Mouse (Mus musculus): Measurements from ENCODE around the gene Ccdc184.

Ccdc184 gene

GRCm38 (mm10) chr15:98166963-98167644 is at the start of gene Ccdc184:
Gene Ccdc184 (plus strand): TSS chr15:98167158.
- no peak for DNase-seq (ENCODE audit: low read depth, low spot score)

DNA sequence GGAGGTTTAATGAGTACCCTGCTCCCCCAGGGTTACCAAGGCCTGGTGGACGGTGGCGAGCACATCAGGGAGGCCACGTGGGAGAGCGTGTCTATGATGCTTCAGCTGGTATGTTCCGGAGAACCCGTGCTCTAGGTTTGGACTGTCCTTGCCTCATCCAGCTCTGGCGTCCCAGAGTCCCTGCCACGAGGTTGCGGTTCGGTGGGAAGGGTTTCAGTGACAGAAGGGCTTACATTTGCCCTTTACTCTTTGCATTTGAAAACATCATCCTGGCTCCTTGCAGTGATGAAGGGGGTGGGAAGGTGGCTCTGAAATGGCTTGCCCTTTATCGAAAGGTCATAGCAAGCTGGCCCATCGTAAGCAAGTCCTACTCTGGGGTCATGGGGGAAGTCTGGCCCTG is 47.6 kb upstream of the Ccdc184 start:
- DNase-seq (ENCODE audit: low read depth, low spot score): no peak

DNA sequence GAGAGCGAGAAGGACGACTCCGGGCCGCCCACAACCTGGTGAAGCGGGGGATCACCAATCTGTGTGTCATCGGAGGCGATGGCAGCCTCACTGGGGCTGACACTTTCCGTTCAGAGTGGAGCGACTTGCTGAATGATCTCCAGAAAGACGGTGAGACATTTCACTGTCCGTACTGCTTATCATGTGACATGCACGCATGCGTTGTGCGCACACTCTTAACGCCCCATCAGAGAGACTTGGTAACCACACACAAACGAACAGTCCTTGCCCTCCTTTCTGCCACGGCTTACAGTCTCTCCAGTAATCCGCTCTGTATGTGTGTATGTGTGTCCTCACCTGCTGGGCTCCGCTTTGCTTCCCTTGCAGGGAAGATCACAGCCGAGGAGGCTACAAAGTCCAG is 46.1 kb upstream of the Ccdc184 start:
- DNase-seq (ENCODE audit: low read depth, low spot score): no peak

DNA sequence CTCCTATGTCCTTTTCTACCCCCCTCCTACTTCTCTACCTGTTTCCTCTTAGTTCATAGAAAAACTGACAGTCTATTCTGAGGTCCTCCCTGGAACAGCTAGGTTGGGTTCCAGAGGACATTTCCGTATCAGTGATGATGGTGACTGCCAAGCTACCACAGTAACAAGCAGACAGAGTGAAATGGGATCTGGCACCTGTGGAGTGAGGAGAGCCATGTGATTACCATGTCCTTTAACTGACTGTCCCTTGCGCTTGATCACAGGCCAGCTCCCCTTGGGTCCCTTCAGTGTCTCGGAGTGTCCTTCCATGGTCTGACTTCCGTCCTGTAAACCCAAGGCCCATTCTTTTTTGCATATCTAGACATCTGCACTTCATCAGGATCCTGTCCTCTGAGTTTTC is 36.0 kb upstream of the Ccdc184 start:
- DNase-seq (ENCODE audit: low read depth, low spot score): no peak

DNA sequence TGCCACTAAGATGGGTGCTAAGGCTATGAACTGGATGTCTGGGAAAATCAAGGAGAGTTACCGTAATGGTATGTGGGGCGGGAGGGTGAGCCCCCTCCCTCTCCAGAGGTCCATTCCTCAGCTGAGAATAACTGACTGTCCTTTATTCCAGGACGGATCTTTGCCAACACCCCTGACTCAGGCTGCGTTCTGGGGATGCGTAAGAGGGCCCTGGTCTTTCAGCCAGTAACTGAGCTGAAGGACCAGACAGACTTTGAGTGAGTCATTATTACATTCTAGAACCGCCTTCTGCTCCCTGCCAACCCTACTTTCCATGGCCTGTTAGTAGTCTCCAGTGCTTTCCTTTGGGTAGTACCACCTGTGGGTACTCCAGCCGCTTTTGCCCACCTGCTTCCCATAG is 35.5 kb upstream of the Ccdc184 start:
- DNase-seq (ENCODE audit: low read depth, low spot score): no peak

- DNase-seq (ENCODE audit: low read depth, low spot score): no peak
Observed at GRCm38 (mm10) chr15:98131942-98132655, 34.9 kb upstream of the Ccdc184 start.

DNA sequence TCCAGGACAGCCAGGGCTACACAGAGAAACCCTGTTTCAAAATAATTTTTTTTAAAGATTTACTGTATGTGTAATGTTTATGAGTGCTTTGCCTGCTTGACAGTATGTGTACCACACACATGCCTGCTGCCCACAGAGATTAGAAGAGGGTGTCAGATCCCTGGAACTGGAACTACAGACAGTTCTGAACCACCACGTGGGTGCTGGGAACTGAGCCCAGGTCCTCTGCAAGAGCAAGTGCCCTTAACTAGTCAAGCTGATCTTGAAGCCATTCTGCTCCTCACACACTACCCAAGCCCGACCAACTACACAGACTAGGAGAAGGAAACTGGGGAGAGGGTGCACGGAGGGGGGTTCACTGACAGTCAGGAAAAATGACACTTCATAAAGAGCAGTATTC is 33.5 kb upstream of the Ccdc184 start:
- no peak for DNase-seq (ENCODE audit: low read depth, low spot score)

GRCm38 (mm10) chr15:98134034-98134433 is 32.9 kb upstream of the Ccdc184 start:
- DNase-seq (ENCODE audit: low read depth, low spot score): no peak

DNA sequence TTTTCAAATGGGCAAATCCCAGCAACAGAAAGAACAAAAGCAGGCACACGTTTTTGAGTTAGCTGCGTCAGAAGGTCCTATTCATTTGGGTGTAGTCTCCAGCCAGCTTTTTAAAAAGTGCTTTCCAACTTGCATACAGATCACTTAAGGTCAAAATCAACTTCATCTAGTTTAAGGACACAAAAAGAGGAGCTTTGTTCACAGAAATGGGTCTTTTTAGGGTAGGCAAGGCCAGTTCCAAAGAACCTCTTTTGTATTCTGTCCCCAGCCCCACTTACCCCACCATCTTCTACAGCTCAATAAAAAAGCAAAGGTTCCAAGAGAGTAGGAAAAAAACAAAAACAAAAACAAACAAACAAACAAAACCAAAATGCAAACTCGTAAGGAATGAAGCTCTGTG is 32.3 kb upstream of the Ccdc184 start:
- no peak for DNase-seq (ENCODE audit: low read depth, low spot score)

GRCm38 (mm10) chr15:98135671-98136070 is 31.3 kb upstream of the Ccdc184 start:
- no peak for DNase-seq (ENCODE audit: low read depth, low spot score)

DNA sequence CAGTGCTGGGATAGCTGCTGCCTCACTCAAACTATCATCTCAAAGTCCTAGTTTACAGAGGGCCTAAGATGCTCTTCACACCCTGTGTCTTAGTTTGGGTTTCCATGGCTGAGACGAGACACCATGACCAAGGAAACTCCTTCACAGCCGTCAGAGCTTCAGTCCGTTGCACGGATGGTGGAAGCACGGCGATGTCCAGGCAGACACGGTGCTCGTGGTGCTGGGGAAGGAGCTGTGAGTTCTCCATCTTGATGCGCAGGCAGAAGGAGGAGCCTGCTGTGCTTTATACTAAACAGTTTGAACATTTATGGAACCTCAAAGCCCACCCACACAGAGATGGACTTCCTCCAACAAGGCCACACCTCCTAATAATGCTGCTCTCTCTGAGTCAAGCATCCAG is 30.1 kb upstream of the Ccdc184 start:
- no peak for DNase-seq (ENCODE audit: low read depth, low spot score)

- DNase-seq (ENCODE audit: low read depth, low spot score): no peak
Observed at GRCm38 (mm10) chr15:98139763-98140162, 27.2 kb upstream of the Ccdc184 start.

DNA sequence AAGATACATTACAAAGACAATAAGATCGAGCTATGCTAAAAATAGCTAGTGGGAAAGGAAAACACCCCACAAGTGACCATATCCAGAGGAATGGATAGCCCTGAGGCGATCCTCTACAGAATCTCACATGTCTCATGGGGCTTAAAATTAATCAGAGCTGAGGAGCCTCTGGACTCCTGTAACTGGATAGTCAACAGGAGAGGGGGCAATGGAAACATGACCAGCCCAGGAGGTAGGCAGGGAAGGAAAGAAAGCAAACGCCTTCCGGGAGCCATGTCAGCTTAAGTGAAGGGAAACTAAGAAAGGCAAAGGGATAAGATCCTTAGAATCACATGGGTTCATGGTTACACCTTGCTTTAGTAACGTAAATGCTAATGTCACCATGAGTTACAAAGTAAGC is 26.1 kb upstream of the Ccdc184 start:
- DNase-seq (ENCODE audit: low read depth, low spot score): no peak

- DNase-seq (ENCODE audit: low read depth, low spot score): no peak
Observed at GRCm38 (mm10) chr15:98142515-98142914, 24.4 kb upstream of the Ccdc184 start.

DNA sequence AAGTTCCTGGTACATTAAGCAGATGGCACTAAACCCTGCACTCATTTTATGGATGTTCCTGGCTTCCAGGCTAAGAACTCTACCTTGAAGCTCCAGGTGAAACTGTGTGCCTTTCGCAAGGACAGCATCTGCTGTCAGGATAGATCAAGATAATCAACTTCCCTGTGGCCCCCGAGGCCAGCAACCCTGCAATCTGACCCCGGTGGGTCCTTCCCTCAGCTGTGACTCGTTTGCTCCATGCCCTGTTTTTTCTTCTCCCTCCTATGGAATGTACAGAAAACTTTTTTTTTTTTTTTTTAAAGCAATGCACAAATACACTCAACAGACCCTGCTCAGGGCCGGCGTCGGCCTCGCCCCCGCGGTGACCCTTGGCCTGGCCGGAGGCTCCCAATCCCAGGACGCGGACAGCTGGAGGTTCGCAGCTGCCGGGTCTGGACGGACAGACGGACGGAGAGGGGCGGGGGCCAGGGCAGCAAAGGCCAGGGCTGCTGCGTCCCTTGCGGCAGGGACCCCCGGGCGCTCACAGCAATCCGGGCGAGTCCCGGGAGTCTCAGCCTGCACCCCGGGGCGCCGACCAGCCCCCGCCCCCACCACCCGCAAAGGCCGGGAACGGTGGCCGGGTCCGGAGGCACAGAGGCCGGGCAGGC is 22.0 kb upstream of the Ccdc184 start:
- peak; percentile 9 for DNase-seq (ENCODE audit: low read depth, low spot score)

GRCm38 (mm10) chr15:98145559-98146181 is 21.3 kb upstream of the Ccdc184 start:
- peak; percentile 78 for DNase-seq (ENCODE audit: low read depth, low spot score)

DNA sequence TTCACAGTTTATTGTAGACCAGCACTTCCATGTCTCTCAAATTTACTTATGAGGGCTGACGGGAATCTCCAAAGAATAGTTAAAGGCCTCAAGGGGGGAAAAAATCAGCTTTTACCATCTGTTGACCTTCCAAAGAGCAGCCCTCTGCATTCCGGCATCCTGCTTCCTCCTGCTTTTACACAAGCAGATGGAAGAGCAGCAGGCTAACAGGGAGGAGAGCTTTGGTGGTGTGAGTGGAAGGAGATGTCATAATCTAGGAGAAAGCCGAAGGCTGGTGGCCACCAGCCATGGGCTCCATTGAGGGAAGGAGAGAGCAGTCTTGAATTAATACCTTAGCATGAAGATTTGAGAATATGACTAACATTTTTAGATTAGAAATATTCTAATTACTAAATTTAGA is 18.6 kb upstream of the Ccdc184 start:
- no peak for DNase-seq (ENCODE audit: low read depth, low spot score)

GRCm38 (mm10) chr15:98149166-98149602 is 17.8 kb upstream of the Ccdc184 start:
- DNase-seq (ENCODE audit: low read depth, low spot score): no peak

- DNase-seq (ENCODE audit: low read depth, low spot score): no peak
Observed at GRCm38 (mm10) chr15:98152916-98153315, 14.0 kb upstream of the Ccdc184 start.

DNA sequence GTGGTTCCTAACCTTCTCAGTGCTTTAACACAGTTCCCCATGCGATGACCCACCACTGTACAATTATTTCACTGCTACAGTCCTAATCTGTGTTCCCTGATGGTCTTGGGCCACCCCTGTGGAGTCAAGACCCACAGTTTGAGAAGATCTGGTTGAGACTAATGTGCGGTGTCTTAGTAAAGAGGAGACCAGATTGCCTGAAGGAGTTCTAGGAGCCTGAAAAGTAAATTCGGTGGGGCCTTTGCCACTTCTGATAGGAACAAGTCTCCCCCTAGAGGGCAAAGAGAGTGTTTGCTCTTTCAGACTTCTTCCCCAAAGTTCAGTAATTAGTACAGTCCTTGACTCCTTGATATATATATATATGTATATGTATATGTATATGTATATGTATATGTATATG is 13.3 kb upstream of the Ccdc184 start:
- peak; percentile 32 for DNase-seq (ENCODE audit: low read depth, low spot score)

- DNase-seq (ENCODE audit: low read depth, low spot score): no peak
Observed at GRCm38 (mm10) chr15:98154146-98154545, 12.8 kb upstream of the Ccdc184 start.

GRCm38 (mm10) chr15:98154631-98155030 is 12.3 kb upstream of the Ccdc184 start:
- DNase-seq (ENCODE audit: low read depth, low spot score): no peak

Data from c-Kit-negative CD71-positive TER-119-positive erythroid progenitor cells, embryonic 14.5 days (primary cell).